Mouse (Mus musculus) adrenal gland, postnatal 4 days (tissue): ENCODE measurements around the gene Klhdc3. TPM values are rescaled to one million over a fixed set of nuclear protein-coding genes. Genes with fewer than 3 reads are reported as not detected.
A peak's percentile ranks its signal among the peaks of the same experiment; 100 is the strongest.

Experiments used
- DNase-seq, 2 experiments: peaks; one replicate each; pipeline ENCODE4 v3.0.0; 2021 to 2022; ENCODE audit warnings: low spot score in 2 of 2, mixed read lengths in 2 of 2
- total RNA-seq, 2 experiments: library from RNA; stranded (reverse); gene quantifications; 2 replicates each; pipeline ENCODE4 v1.2.3; 2021

Gene Klhdc3
- total RNA-seq, 2 experiments from 2014 or later: 102 to 107 TPM

DNA sequence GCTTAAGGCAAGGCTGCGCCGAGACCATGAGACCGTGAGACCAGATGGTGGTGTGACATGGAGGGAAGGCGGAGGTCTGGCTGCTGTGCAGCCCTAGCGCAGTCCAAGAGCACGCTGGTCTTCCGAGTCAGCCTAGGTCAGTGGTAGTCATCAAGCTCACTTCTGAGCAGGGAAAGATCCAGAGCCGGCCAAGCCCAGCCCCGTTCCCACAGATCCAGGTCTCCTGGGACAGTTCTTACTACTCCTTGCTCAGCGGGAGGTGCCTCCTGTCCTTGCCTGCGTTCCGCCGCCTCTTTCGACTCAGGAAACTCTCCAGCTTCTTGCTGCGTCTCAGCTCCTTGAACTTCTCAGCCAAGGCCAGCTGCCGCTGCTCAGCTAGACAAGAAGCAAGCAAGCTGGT lies 13.0 kb downstream of the Klhdc3 start:
- no peak for DNase-seq

DNA sequence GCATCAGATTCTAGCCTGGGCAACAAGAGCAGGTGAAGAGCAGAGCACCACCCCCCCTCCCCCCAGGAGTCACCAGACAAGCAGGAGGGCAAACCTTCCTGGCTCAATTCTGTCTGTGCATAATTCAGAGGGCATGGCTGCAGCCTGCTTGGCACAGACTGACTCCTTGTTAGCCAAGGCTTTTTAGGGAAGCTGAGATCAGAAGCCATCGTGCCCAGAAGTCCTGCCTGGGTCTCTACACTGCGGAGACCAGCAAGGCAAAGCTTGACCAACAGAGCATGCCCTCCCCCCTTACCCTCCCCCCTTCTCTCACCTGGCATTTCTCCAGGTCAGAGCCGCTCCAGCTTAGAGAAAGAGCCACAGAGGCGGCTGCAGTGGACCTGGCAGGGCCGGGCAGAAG lies 18.0 kb downstream of the Klhdc3 start:
- no peak for DNase-seq

DNA sequence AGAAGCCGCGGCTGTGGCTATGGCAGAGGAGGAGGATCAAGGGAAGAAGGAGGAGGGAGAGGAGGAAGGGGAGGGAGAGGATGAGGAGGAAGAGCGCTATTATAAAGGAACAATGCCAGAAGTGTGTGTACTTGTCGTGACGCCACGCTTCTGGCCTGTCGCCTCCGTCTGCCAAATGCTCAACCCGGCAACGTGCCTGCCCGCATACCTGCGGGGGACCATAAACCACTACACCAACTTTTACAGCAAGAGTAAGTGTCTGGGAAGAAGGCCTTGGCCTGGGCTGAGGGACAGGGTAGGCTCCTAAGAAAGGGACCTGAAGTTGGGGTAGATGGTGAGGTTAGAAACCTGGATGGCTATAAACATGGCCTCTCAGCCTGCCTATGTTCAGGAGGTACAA lies 18.7 kb downstream of the Klhdc3 start:
- DNase-seq: no peak

DNA sequence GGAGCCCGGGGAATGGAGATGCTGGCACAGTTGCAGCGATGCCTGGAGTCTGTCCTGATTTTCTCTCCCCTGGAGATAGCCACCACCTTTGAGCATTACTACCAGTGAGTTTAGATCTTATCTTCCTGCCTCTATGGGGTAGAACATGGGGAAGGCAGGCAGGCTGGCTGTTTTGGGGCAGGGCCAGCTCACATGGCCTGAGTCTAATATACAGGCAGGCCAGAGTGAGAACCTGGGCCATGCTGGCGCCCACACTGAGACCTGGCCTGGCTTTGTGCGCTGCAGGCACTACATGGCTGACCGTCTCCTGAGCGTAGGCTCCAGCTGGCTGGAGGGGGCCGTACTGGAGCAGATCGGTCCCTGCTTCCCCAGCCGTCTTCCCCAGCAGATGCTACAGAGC lies 19.4 kb downstream of the Klhdc3 start:
- no peak for DNase-seq

DNA sequence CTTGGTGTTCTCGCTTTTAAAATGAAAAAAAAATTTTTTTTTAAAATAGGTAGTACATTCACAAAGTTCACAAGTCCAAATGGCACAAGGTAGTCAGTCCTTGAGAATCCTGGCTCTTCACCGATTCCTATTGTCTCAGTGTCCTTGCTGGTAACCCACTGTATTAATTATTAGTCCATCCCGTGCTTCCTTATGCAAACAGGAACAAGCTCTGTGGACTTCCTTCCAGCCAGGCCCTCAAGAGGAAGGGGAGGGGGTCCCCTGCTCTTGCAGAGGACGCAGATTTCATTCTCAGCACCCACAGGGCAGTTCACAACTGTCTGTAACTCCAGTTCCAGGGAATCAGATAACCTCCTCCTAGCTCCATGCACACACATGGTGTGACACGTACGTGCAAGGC lies 24.7 kb downstream of the Klhdc3 start:
- DNase-seq: no peak

DNA sequence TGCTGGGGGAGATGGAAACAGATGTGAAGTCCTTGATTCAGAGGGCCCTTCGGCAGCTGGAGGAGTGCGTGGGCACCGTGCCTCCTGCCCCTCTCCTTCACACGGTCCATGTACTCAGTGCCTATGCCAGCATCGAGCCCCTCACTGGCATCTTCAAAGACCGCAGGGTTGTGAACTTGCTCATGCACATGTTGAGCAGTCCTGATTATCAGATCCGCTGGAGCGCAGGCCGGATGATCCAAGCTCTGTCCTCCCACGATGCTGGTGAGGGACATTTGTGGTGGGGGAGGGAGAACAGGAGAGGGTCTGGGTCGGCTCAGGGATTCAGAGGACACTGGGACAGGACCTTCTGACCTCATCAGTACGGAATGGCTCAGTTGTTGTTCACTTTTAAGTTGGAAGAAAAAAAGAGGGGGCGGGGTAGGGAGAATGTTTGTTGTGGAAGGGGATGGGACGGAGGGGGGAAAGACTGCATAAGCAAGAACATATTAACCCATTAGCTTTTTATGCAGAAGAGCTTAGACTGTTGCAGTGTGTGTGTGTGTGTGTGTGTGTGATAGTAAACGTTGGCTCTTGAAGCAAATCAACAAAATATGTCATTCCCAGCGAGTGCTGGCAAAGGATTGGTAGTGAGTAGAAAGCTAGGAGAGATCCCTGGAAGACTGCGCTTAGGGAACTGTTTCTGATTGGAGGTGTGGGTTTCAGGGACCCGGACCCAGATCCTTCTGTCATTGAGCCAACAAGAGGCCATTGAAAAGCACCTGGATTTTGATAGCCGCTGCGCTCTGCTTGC lies 28.8 kb downstream of the Klhdc3 start:
- no peak for DNase-seq

DNA sequence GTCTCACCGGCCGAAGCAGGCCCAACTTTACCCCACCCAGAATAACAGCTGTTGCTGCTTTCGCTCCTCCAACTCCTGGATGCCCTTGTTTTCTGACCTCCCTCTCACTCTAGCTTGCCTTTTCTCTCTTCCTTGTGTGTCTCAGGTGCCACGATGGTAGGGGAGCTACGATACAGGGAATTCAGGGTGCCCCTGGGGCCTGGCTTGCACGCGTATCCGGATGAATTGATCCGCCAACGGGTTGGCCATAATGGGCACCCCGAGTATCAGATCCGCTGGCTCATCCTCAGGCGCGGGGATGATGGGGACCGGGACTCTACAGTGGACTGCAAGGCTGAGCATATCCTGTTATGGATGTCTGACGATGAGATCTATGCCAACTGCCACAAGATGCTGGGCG lies 29.4 kb downstream of the Klhdc3 start:
- no peak for DNase-seq

DNA sequence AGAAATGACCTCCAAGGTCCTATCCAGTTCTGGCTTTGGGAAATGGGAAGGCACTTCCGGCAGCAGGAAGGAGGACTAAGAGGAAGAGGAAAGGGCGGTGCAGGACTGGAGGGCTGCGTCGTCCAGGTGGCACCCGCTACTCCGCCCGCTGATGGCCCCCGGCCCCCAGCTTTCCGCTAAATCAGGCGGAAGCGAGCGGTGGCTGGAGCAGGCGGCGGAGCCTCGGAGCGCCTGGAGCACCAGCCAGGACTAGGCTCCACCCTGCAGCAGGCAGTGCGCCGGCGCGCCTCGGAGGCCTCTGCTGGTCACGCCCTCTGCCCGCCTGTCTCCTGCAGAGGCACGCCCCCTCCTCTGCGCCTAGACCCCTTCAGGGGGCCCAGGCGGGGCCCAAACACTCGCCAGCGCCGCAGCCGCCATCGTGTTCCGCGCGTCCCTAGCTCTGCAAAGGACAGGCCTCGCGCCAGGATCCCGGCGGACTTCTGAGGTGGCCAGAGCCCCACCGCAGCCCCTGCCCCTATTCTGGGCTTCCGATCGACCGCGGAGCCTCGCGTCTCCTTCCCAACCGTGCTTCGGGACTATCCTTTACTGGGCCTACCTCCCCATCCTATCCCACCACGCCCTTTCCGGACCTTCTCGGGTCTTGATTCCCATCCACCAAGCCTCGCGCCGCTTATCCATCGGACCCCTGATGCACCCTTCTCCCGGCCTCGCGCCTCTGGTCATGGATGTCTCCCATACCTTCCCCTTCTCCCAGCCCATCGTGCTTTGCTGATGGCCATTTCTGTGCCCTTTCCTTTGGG lies 30.3 kb downstream of the Klhdc3 start, which contains the start of gene Cul7:
Gene Cul7 (plus strand): TSS at position 106 of the 800 bp plus-strand sequence.
- DNase-seq: peak; percentile 80 to 85

DNA sequence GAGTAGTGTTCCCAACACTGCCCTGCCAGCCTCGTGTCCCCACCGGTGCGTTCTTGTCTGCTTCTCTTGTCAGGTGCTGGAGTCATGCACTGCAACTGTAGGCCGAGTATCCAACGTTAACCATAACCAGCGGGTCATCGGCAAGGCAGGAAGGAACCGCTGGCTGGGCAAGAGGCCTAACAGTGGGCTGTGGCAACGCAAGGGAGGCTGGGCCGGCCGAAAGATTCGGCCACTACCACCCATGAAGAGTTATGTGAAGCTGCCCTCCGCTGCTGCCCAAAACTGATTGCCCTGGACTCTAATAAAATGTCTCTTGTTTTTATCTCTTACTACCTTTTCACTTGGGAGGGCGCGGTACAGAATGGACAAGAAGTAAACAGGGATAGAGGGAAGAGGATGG lies 30.9 kb downstream of the Klhdc3 start:
- DNase-seq: no peak

DNA sequence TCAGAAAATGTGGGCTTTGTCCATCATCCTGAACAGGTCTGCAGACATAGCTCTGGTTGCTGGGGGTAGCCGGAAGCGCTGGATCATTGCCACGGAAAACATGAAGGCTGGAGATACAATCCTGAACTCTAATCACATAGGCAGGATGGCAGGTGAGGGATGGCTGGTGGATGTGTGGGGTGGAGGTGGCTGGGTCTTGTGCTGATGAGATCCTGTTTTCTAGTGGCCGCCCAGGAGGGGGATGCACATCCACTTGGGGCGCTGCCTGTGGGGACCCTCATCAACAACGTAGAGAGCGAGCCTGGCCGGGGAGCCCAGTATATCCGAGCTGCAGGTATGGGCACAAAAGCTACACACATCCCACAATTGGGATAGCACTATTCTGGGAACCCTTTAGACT lies 32.3 kb downstream of the Klhdc3 start:
- no peak for DNase-seq

DNA sequence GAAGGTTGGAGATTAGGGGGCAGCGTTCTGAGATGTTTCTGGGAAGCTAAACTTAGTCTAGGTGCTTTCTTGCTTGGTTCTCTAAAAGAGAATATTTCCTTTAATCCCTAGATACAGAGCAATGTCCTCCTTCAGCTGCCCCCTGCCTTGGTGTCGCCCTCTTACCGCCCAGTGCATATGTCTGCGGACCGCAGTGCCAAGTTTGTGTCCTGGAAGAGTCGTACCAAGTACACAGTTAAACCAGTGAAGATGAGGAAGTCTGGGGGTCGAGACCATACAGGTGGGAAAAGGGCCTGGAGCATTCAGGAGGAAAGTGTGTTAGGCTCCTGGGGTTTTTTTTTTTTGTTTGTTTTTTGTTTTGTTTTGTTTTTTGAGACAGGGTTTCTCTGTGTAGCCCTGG lies 33.4 kb downstream of the Klhdc3 start:
- DNase-seq: no peak

DNA sequence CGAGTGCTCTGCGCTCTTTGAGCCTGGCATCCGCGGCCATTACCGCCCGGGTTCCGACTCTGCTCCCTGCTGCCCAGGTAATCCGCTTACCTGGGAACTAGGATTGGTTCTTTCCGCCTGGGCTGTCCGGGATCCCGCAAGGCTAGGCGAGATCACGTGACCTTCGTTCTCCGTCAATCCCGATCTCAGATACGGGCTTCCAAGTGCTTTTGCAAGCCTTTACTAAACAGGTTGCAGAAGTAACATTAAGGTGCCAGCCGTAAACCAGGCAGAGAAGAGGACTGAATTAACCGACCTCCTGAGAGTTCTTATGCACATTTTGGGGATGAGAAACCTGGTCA lies 34.4 kb downstream of the Klhdc3 start:
- no peak for DNase-seq

DNA sequence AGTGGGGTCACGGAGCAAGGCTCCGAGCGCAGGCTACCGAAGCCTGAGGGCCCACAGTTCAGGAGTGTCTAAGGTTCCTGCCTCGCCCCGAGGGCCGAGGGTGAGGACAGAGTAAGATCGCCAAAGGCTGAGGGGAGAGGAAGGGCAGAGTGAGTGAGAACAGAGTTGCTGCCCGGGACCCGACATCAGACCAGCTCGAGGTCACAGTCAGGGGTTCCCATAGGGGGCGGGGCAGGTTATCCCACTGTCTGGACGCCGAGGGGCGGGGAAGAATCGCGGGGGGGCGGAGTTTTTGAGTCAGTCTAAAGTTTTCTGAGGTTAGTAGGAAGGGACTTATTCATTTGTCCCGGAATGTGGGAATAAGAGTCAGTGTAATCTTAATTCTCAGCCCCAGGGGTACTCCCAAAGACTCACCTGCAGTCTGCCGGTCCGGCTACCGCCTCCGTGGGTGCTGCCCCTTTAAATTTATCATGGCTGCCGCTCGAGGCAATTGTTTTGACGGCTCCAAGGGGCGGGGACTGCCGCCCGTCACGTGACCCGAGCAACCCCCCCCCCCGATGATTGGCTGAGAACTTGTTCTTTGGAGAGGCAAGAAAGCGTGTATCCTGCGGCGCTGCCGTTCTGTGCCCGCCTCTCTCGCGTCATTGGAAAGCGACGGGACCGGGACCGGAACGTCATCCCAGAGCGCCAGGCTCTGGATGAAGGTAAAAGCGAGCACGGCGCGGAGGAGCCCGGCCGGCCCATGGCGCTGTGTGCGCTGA lies 35.0 kb downstream of the Klhdc3 start, which contains the start of the genes Klc4 and Mrpl2:
Gene Klc4 (minus strand): TSS at position 462 of the 761 bp plus-strand sequence.
Gene Mrpl2 (plus strand): TSS at position 669 of the 761 bp plus-strand sequence.
- peak; percentile 95 to 96 for DNase-seq

DNA sequence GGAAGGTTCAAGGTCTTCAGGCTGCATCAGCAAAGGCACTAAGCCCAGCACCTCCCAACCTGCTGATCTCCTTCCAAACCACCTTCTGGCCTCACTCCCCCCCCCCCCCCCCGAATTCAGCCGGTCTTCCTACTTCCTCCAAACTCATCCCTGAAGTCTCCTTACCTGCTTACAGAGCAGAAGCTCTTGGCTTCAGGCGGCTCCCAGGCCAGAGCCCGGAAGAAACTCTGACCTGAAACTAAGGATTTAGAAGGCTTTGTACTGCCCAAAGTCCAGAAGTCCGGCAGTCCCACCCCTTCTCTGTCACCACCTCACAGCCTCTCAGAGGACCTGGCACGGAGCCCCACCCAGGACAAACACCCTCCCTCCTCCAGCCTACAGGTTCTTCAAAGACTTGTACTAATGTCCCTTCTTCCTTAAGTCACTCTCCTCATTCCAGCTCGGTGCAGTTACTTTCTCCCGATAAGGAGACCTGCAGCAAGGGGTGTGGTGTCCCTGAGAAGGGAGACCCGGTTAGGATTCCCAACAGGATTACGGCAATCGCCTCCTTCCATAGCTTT lies 35.7 kb downstream of the Klhdc3 start:
- DNase-seq: peak in 1 of 2 experiments; percentile 27

DNA sequence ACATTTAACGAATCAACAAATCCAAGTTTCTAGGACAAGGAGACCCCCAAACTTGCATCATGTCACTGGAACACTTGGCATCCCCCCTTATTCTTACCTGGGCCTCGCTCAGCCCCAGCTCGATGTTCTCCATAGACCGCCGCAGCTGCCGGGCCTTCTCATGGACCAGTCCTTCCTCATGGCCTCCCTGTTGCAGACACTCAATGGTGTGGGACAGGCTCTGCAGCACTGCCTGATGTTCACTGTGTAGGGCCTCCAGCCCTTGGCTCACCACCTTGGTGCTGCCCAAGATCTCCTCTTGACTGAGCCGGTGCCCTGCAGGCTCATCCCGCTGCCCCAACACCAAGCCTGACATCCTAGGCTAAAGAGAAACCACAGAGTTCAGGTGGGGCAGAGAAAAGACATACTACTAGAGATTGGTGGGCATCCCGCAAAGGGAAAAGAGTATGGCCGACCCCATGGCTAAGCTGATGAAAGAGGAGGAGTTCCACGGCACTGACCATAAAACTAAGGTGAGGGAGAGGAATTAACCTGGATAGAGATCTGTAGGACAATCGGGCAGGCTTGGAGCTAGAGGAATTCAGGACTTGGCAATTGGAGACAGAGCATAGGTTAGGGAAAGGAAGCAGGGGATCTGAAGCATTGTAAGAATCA lies 36.4 kb downstream of the Klhdc3 start:
- no peak for DNase-seq

DNA sequence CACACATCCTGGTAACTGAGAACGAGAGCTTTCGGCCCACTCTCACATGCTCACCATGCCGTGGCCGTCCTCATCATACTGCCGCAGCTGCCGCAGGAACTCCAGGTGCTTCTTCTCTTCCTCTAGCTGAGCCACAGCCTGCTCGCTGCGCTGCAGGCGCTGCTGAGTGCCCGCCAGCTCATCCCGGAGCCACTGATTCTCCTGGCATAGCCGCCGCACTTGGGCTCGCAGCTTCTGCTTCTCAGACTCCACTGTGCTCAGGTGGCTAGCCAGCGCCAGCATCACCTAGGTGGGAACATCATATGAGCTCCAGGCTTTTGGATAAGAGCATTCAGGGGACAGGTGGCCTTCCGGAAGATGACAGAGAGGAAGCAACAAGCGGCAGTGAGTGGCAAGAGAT lies 38.7 kb downstream of the Klhdc3 start:
- no peak for DNase-seq

DNA sequence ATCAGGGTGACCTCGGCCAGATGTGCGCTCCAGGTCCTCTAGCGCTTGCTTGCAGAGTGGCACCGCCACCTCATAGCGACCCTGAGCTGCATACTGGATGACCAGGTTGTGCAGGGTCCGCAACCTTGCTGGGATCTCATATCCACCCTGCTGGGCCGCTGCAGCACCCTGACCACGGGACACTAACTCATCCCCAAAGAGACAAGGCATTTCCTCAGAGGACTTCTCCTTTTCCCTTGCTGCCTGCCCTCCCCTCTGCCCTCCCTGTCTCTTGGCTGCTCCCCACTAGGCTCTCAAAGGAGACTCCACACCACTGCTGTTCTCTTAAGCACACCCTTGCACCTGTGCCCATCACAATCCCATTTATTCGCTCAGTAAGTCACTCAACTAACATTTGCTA lies 40.8 kb downstream of the Klhdc3 start:
- no peak for DNase-seq

DNA sequence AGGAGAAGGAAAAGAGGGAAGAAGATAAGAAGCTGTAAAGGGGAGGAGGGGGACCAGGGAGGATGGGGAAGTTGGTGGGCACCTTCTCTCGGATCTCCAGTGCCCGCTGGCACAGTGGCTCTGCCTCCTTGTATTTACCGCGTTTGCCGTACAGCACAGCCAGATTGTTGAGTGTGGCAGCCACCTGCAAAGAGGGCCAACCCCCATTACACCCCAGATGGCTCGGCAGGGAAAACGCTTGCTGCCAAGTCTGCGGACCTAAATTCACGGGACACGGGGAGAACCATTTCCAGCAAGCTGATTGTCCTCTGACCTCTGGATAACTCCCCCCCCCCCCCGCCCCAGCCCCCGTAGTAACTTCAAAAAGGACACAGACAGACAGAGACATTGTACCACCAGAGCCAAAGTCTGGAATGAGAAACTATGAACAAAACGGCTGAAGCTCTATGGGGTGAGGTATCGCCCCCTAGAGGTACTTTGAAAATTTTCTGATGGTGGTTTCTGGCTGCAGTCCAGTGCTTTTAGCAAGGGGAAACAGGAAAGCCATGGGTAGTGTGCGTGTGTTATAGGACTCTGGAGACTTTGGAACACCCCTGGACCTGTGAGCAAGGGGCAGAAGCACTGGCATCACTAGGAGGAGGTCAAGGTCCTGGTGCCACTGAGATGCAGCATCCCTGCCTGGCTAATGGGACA lies 43.7 kb downstream of the Klhdc3 start:
- DNase-seq: peak in 1 of 2 experiments; percentile 26

DNA sequence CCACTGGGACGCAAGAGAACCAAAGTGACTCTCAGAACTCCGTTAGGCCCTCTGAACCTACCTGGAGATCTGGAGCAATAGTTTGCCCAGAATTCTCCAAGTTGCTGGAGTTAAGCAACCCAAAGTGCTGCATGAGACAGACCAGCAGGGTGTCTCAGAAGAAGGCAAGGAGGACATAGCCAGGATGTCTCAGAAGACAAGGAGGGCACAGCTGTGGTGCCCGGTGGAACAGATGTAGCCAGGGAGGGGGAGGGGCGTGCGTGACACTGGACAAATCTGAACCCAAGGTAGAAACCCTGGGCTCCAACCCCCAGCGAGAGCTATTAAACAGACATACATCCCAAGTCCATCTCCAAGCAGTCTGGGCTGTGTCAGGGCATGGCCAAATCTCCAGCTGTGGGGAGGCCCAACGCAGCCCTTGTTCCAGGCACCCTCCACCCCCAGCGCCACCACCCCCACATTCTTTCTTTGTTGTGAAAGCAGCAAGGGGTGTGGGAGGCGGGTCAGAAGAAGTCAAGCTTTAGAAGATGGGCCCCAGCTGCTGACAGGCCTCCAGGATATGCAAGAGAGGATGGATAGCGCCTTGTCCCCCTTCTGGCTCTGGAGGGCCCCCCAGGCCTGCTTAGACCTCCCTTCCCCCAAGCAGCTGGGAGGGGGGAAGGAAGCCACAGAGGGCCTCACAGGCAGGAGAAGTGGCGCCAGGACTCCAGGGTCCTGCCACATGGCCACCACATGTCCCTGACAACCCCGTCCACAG lies 50.9 kb downstream of the Klhdc3 start:
- DNase-seq: no peak
